Mouse (Mus musculus) right cerebral cortex, postnatal 10 days (tissue): ENCODE results near the gene Diaph2.
"Not testable (repeated sequence)": the region's sequence is repeated elsewhere in the genome, so short reads cannot be mapped to it uniquely, and the experiment has no call there.

Source experiments
- DNase-seq, 2 experiments: peaks; one replicate each; pipeline ENCODE4 v3.0.0; 2021; ENCODE audit warnings: low spot score in 2 of 2

The Diaph2 gene

GRCm38 (mm10) chrX:129749571-129750061 is at the start of gene Diaph2:
Gene Diaph2, plus strand, starts transcription at chrX:129749742.
- DNase-seq: peak; percentile 80 to 81

GRCm38 (mm10) chrX:129701634-129702312 is 47.8 kb upstream of the Diaph2 start:
- DNase-seq: no peak

- DNase-seq: no peak
Observed at GRCm38 (mm10) chrX:129709656-129710055, 39.9 kb upstream of the Diaph2 start.

- no peak for DNase-seq
Observed at GRCm38 (mm10) chrX:129728717-129729220, 20.8 kb upstream of the Diaph2 start.

- DNase-seq: no peak
Observed at GRCm38 (mm10) chrX:129736562-129736961, 13.0 kb upstream of the Diaph2 start.

- DNase-seq: no peak
Observed at GRCm38 (mm10) chrX:129739226-129739625, 10.3 kb upstream of the Diaph2 start.

DNA sequence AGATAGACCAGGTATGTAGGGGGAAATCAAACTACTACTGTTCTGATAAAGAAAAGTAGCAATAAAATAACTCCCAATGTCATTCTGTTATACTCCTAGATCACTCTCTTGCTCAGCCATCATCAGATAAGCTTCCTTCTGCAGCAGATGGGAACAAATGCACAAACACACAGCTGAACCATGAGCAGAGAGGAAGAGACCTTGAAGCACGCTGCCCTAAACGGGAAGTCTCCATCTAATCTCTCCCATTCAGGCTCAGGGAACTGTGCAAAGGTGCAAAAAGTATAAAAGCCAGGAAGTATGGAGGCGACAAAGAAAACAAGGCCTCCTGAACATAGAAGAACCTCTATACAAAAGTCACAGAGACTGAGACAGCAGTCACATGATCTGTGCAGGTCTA is 6.6 kb upstream of the Diaph2 start:
- DNase-seq: no peak

DNA sequence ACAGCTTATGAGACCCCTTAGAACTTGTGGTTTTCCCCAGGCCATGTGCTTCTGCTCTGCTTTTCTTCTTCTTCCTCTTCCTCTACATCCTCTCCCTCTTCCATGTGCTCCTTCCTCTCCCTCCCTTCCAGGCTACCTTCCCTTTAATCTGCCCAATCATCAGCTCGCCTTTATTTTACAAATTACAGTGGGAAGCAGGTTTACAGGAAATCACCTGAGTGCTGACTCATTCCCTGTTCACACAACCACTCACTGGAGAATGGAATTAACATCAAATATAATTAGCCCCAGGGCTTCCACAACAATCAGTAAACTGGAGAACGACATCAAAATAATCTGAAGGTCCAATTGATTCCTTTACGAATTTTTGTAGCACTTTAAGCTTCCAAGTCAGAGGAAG is 3.6 kb upstream of the Diaph2 start:
- DNase-seq: no peak

GRCm38 (mm10) chrX:129749102-129749501 is 440 bp upstream of the Diaph2 start:
- DNase-seq: no peak

DNA sequence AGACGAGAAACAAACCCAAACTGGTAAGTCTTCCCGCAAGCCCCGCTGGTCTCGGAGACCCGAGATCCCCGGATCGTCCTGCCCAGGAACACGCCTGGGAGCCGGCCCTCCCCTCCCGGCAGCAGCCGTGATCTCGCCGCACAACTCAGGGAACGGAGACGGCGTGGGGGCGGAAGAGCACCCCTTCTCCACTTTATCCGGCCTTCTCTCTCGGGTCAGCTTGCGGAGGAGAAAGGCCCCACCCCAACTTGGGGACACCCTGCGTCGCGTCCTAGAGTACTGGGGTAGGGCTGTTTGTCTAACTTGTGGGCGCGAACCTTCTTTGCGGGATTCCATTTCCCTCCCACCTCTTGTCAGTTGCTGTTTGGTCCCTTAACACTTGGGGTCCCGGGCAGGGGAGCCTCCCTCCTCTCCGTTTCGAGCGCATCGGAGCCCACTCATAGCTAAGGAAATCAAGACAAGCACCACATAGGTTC is 590 bp downstream of the Diaph2 start:
- peak; percentile 27 to 30 for DNase-seq

DNA sequence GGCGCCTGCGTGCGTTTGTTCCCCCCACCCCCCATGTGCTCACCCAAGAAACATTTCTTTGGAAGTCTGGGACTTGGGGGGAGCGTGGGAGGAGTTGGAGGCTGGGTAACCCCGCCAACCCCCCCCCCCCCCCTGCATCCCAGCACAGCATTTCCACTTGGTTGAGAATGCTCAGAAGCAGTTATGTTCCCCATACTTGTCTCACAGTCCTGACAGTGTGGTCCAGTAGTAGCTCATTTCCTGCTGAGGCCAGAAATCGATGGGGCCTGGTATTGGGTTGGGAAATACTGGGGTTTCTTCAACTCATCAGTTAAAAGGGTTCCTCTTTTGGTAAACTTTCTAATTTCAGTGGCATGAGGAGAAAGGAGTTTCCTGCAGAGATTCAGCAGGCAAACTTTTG is 1.1 kb downstream of the Diaph2 start:
- no peak for DNase-seq

- DNase-seq: no peak
Observed at GRCm38 (mm10) chrX:129756606-129757005, 7.1 kb downstream of the Diaph2 start.

GRCm38 (mm10) chrX:129762649-129763048 is 13.1 kb downstream of the Diaph2 start:
- DNase-seq: no peak

- peak in 1 of 2 experiments; percentile 22 for DNase-seq
Observed at GRCm38 (mm10) chrX:129765378-129765777, 15.8 kb downstream of the Diaph2 start.

DNA sequence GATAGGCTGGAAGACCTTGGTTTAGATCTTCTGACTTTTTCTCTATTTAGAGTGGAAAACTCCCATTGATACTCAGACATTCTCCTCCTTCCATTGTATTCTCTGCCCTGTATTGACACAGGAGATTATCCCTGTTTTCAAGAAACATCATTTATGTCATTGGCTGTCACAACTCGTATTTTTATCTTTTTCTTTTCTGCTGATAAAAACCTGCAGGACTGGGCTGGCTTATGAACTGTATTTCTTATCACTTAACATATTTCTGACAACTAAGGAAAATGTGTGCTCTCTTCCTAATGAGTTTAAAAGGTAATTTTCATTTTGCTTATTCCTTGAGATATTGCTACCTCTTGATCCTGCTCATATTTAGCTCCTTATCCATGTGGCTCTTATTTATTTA is 17.3 kb downstream of the Diaph2 start:
- DNase-seq: no peak

DNA sequence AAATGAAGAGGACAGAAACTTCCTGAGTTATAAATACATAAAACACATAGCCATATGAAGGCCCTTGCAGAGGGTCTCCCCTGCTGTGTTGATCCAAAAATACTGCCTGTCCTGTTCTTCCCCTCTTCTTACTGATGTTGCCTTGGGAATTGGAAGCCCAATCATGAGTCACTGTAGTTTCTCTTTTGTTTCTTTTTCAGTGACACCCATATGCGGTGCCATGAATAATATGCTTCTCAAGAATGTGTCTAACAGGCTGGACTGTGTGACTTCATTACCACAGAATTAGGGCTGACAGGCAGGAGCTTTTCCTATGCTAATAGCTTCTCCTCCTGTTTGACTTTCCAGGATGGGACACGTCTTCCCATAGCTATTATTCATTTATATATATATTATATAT is 21.1 kb downstream of the Diaph2 start:
- peak in 1 of 2 experiments; percentile 25 for DNase-seq

DNA sequence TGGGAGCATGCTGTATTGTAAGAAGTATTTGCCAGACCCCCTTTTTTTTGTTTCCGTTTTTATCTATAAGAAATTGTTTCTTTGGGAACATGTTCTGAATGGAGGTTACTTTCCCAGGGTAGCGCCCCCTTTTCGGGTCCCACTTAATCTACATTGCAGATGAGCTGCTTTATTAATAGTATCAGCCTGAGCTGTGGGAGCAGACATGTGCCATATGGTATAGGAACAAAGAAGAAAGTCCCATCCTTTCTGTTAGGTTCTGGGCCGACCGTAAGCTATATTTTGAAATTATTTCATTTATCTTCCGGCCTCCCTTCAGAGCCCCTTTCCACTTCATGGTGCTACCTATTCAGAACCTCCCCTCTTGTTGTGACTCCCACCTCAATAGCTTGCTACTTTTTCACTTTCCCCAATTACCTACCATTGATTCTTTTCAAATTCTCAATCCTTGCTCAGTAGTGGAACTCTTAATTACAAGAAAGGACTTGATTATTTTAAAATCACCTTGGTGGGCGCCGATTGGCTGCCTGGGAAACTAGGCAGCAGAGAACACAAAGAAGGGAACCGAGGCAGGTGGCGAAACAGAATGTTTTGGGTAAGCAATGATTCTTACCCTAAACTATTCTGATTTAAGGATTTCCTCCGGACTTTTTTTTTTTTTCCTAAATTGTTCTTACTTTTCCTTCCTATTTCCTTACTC is 24.2 kb downstream of the Diaph2 start:
- DNase-seq: peak; percentile 22 to 26

DNA sequence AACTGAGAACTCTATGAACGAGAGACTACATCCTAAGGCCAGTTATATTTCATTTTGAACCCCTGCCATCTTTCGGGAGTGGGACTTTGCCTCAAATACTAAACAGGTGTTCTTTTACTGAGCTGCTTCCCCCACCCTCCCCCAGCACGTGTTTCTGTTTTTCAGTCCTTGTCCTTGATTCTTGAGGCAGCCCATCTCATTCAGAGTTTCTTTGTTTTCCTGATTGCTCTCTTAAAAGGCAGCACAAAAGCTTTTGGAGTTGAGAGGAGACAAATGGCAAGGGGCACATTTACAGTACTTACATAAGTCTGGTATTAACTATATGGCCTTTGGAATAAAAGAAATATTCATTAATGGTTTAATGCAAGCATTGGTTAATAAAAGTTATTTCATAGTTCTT is 24.9 kb downstream of the Diaph2 start:
- DNase-seq: no peak

- DNase-seq: no peak
Observed at GRCm38 (mm10) chrX:129776761-129777160, 27.2 kb downstream of the Diaph2 start.

DNA sequence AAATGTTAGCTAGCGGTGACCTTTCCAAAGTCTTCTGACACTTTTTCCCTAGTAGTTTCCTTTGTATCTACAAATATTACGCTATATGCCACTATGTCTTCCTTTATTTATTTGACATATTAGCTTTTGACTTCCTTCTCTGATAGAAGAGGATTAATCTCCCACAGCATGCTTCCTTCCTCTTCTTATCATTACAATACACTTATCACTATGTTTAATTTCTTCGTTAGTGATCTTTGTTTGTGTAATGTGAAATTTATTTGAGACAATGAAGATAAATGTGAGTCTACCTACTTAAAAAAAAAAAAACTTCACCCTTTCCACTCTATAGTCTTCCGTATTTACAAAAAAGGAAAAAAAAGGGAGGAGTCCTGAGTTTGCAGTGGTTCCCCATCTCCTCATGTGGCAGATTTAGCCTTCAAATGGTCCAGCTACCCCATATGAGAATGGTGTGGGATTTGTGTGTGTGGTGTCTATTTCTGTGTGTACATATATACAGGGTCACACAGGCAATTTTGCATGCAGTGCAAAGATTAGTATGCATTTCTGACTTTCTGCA is 27.9 kb downstream of the Diaph2 start:
- DNase-seq: no peak

DNA sequence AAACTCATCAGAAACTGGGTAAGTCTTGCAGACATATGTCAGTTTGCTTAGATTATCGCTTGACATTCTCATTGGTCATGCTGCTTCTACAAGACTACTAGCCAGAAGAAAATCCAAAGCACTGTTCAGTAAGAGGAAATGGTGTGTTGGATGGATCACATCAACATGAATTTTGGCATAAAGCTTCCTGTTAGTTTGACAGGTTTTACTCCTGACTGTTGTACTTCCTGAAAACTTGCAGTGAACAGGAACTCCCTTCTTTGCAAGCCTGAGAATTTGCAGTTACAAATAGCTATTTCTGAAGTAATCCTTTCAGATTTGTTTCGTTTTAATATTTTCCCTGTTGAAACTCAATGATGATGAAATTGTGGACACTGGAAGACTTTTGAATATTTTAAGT is 32.3 kb downstream of the Diaph2 start:
- DNase-seq: no peak

DNA sequence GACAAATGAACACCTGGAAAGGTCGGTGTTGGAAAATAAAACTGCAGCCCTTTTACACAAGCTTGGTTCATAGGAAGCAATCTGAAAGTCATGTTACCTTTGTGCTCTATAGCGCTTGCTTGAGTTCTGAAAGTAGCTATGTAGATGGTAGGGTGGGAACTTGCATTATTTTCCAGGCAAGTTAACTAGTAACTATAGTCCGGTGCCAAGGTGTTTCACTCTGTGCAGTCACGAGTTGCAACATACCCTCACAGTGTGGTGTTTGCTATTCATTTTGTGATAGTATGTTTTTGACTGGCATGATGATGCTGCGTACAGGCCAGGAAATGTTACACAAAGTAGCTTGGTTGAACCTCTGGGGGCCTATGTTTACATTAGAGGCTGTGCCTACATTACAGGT is 34.5 kb downstream of the Diaph2 start:
- DNase-seq: no peak

DNA sequence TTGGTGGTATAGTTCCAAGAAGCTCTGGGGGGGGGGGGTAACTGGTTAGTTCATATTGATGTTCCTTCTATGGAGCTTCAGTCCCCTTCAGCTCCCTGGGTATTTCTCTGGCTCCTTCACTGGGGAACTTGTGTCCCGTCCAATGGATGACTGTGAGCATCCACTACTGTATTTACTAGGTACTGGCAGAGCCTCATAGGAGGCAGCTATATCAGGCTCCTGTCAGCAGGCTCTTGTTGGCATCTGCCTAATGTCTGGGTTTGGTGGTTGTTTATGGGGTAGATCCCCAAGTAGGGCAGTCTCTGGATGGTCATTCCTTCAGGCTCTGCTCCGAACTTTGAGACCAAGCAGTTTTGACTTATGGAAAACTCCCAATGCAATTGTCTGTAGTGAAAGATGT is 50.4 kb downstream of the Diaph2 start:
- DNase-seq: not testable (repeated sequence)
